Mouse (Mus musculus) liver, postnatal 0 days (tissue): ENCODE results near the gene Slc17a5. TPM values are rescaled to one million over a fixed set of nuclear protein-coding genes. Genes with fewer than 3 reads are reported as not detected.

Source experiments
- ATAC-seq: fragments of 200-750 bp; cut with Nextera tagmentation; 2 replicates; pipeline ENCODE4 v1.8.0; 2017; ENCODE audit warnings: mild to moderate bottlenecking, moderate library complexity
- DNase-seq: peaks from one replicate; pipeline ENCODE4 v3.0.0-alpha.2; 2016
- H3K27ac ChIP-seq: fragments of 300-500 bp; sonication (generic); 2 replicates; pipeline ENCODE4 v1.5.1; 2014; ENCODE audit warnings: antibody characterized with exemption, moderate library complexity, mild to moderate bottlenecking, low read depth
- H3K27me3 ChIP-seq: fragments of 300-500 bp; sonication (generic); 2 replicates; pipeline ENCODE4 v1.6.1; 2014; ENCODE audit warnings: low read length, control low read depth, mixed read lengths; ENCODE audit not compliant: insufficient read depth
- H3K36me3 ChIP-seq: fragments of 300-500 bp; sonication (generic); replicated peaks from 2 replicates; pipeline ENCODE4 v1.6.1; 2014; ENCODE audit warnings: mild to moderate bottlenecking, control low read depth, low read length, moderate library complexity, mixed read lengths; ENCODE audit not compliant: insufficient read depth
- H3K4me1 ChIP-seq: fragments of 300-500 bp; sonication (generic); 2 replicates; pipeline ENCODE4 v1.6.1; 2014; ENCODE audit warnings: antibody characterized with exemption, mild to moderate bottlenecking, control low read depth; ENCODE audit not compliant: insufficient read depth
- H3K4me2 ChIP-seq: fragments of 300-500 bp; sonication (generic); 2 replicates; pipeline ENCODE4 v1.6.1; 2014; ENCODE audit warnings: low read depth, mild to moderate bottlenecking, low read length, moderate library complexity, mixed read lengths
- H3K4me3 ChIP-seq: fragments of 300-500 bp; sonication (generic); 2 replicates; pipeline ENCODE4 v1.5.1; 2014; ENCODE audit warnings: low read depth, low read length
- H3K9ac ChIP-seq: fragments of 300-500 bp; sonication (generic); replicated peaks from 2 replicates; pipeline ENCODE4 v1.6.1; 2014; ENCODE audit warnings: mild to moderate bottlenecking, moderate library complexity
- H3K9me3 ChIP-seq: fragments of 300-500 bp; sonication (generic); 2 replicates; pipeline ENCODE4 v1.6.1; 2016; ENCODE audit warnings: mild to moderate bottlenecking, control low read depth, low read length, mixed read lengths
- CTCF ChIP-seq: sonication (generic); IDR thresholded peaks from 2 replicates; pipeline ENCODE4 v1.5.1; 2016; ENCODE audit warnings: antibody characterized with exemption, low read depth
- EP300 ChIP-seq: IDR thresholded peaks from 2 replicates; pipeline ENCODE4 v1.6.1; 2016; ENCODE audit warnings: antibody characterized with exemption, low read depth, mild to moderate bottlenecking
- WGBS: fragments of 180-500 bp; shearing (Covaris S2); extraction: QIAGEN DNeasy Blood & Tissue Kit; methylation state at CpG from one replicate; pipeline ENCODE4 v1.1.7; 2014; ENCODE audit not compliant: insufficient replicate concordance; 5-methylcytosine and 5-hydroxymethylcytosine counted together
- polyA plus RNA-seq: library from polyadenylated mRNA; unstranded; fragments of >200 nt; fragmentation: Nextera tagmentation; extraction: Ambion mirVana; gene quantifications from 2 replicates; pipeline ENCODE4 v1.2.1, GENCODE M21; 2015

Slc17a5 gene
- polyA plus RNA-seq, 1 experiment from 2014 or later, result 6.2 TPM

DNA sequence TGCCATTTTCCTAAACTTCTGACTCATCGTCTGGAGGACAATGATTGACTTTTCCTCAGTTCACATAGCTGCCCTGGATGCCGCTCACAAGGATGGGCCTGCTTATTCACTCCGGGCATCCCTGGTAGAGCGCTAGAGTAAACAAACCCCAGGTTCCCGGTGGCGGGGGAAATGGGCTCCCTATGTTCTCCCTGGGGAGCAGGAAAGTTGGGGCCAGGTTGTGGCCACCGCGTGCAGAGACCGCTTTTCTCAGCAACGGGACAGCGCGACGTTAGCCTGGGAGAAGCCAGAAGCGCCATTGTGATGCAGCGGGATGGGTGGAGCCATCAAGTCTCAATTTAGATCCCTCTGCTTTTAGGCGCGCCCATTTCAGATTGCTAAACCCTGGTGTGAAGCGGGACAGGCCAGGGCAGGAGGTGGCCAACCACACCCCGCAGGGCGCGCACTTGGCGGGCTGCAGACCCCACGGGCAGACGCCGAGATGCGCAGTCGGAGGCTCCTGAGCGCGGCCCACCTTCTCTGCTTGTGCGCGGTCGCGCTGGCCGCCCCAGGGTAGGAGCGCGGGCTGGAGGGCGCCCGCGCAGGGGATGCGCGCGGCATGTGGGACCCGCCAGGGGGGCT is 27.7 kb upstream of the Slc17a5 start, which contains the start of gene Cd109:
Gene Cd109, plus strand, starts transcription at position 146 of the 621 bp plus-strand sequence.
- DNase-seq (peak; percentile 19), ATAC-seq (no peak)
- 1% methylated on average over 36 of the region's 43 CpGs for WGBS

DNA sequence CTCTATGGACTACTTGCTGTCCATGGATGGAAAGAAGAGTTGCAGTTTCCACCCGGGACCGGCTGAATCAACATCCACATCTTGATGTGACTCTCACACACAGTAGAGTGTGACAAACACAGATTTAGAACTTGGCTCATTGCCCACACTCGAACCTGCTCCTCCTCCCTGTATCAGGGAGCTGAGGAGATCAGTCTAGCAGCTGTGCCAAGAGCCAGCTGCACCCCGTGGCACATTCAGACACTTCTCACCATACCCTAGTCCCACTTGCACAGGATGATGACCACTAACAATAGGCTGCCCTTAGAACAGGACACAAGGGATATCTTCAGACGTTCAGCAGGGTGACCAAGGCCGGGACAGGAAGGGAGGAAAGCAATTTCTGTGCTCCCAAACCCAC is 26.4 kb upstream of the Slc17a5 start:
- Histone ChIP-seq H3K27ac (no peak overlapping the region), H3K36me3 (no peaks in the 10 kb centered on the region), H3K9me3 (no peaks in the 10 kb centered on the region), H3K27me3 (peaks cover 32% of the 10 kb centered on the region), H3K4me1 (peaks cover 4% of the 10 kb centered on the region), H3K4me3 (no peak overlapping the region), H3K9ac (no peak overlapping the region), H3K4me2 (no peak overlapping the region)
- no peak for TF ChIP-seq EP300
- no peak for TF ChIP-seq CTCF
- ATAC-seq (no peak), DNase-seq (no peak)
- 43% methylated on average over 6 of the region's 6 CpGs for WGBS

More for the DNA sequence above, 27.7 kb upstream of the Slc17a5 start, which contains the start of gene Cd109:
- H3K9me3 ChIP-seq, result no peaks in the 10 kb centered on the region
- H3K27ac ChIP-seq, result no peak within 1 kb of the TSS
- no peak for TF ChIP-seq CTCF
- no peak for TF ChIP-seq EP300
- peaks cover 4% of the 10 kb centered on the region for H3K4me1 ChIP-seq
- no peak within 1 kb of the TSS for H3K9ac ChIP-seq
- H3K4me3 ChIP-seq, result peak within 1 kb of the TSS; percentile 42
- no peaks in the 10 kb centered on the region for H3K36me3 ChIP-seq
- H3K27me3 ChIP-seq, result peaks cover 35% of the 10 kb centered on the region
- H3K4me2 ChIP-seq, result peak within 1 kb of the TSS; percentile 68

DNA sequence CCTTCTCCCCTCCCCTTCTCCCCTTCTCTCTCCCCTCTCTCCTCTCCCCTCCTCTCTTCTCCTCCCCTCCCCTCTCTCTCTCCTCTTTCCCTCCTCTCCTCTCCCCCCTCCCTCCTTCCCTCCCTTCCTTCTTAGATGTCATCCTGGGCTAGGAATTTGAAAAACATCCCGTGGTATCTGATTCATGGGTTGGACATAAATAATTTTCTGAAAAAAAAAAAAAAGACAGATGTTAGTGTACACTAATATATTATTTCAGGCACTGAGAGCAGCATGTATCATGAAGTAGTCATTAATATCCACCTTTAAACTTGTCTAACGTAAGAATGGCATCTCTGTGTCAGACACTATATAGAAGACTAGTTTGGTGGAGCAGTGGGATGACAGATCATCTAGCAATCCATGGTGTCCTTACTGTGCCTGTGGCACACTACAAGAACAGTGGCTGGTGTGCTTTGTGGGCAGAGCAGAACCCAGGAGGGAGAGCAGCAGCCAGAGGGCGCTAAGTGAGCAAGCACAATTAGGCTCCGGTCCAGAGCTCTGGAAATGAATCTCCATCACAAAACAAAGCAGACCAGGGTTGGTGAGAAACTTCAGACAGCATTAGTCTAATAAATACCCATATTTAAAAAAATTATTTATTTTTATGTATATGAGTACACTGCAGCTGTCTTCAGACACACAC is 13.3 kb upstream of the Slc17a5 start:
- peak; percentile 49 for TF ChIP-seq CTCF
- TF ChIP-seq EP300, result no peak
- Histone ChIP-seq H3K4me3 (no peak overlapping the region), H3K4me1 (no peaks in the 10 kb centered on the region), H3K9me3 (no peaks in the 10 kb centered on the region), H3K36me3 (no peaks in the 10 kb centered on the region), H3K27me3 (no peaks in the 10 kb centered on the region), H3K27ac (no peak overlapping the region), H3K9ac (no peak overlapping the region), H3K4me2 (no peak overlapping the region)
- ATAC-seq, result no peak
- 61% methylated on average over 4 of the region's 4 CpGs for WGBS
- no peak for DNase-seq

DNA sequence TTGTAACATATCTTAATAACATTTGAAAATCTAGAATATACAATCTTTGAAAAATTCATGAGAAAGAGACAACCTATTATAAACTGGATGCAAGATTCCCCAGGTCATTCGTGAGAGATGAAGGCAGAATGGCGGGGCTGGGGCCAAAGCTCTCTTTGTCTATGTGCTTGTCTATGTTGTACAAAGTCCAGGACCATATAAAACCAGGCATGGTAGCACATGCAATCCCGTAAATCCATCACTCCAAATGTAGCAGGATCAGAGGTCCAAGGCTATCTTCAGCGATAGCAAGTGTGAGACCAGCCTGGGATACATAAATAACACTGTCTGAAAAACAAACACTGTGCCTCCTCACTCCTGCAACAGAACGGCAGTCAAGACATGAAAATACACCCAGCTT is 12.1 kb upstream of the Slc17a5 start:
- Histone ChIP-seq H3K9me3 (no peaks in the 10 kb centered on the region), H3K36me3 (no peaks in the 10 kb centered on the region), H3K27ac (no peak overlapping the region), H3K9ac (no peak overlapping the region), H3K4me2 (no peak overlapping the region), H3K27me3 (no peaks in the 10 kb centered on the region), H3K4me1 (no peaks in the 10 kb centered on the region), H3K4me3 (no peak overlapping the region)
- no peak for ATAC-seq
- TF ChIP-seq EP300 (no peak), CTCF (no peak)
- no peak for DNase-seq
- 69% methylated on average over 5 of the region's 5 CpGs for WGBS

DNA sequence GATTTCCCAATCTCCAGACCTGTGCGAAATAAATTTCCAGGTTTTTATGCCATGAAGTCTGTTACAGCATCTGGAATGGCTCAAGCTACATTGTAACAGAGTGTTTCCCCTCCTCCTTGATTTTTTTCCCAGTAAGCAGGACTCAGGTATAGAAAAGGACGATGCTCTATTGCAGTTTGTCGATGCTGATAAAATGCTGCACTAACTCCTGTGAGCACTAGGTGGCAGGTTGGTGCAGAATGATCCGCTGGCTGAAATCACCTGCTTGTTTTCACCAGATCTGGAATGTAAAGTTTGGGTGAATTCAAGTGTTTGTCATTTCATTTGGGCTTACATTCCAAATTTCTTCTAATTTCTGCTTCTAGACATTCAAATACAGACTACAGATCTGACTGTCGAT is 9.0 kb upstream of the Slc17a5 start:
- no peak for TF ChIP-seq EP300
- TF ChIP-seq CTCF, result peak; percentile 77
- no peak for ATAC-seq
- no peaks in the 10 kb centered on the region for H3K9me3 ChIP-seq

DNA sequence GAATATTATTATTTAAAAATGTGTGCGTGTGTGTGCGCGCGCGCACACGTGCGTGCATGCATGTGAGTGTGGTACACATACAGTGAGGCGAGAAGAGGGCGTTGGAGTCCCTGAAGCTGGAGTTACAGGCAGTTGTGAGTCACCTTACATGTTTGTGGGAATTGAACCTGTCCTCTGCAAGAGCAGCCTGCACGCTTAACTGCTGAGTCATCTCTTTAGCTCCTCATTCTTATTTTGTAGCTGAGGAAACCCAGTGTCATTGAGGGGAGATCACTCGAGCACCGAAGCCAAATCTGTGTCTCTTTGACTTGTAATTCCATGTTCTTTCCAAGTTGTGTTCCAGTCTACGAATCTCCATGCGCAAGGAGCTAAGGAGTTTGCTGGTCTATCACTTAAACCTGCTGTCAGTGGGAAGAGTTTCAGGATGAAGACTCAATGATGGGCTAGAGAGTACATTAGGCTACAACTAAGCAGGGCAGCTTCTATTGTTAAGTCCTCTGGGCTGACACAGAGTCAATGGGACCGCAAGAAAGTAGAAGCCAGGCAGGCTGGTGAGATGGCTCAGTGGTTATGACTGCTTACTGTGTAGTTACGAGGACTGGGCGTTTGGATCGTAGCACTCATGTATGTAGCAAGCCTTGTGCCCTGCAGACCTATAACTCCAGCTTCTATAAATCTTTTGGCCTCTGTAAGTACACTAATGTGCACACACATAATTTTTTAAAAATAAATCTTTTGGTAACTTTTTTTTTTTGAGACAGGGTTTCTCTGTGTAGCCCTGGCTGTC is 8.1 kb upstream of the Slc17a5 start:
- no peak overlapping the region for H3K4me3 ChIP-seq
- no peaks in the 10 kb centered on the region for H3K9me3 ChIP-seq
- ATAC-seq (no peak), DNase-seq (no peak)
- H3K36me3 ChIP-seq, result no peaks in the 10 kb centered on the region
- 82% methylated on average over 18 of the region's 18 CpGs for WGBS
- no peak overlapping the region for H3K9ac ChIP-seq
- H3K4me2 ChIP-seq, result no peak overlapping the region
- no peaks in the 10 kb centered on the region for H3K27me3 ChIP-seq
- no peaks in the 10 kb centered on the region for H3K4me1 ChIP-seq
- no peak overlapping the region for H3K27ac ChIP-seq
- TF ChIP-seq CTCF (no peak), EP300 (no peak)

More for the DNA sequence above, 9.0 kb upstream of the Slc17a5 start:
- no peaks in the 10 kb centered on the region for H3K36me3 ChIP-seq
- no peak overlapping the region for H3K4me3 ChIP-seq
- H3K27ac ChIP-seq, result no peak overlapping the region
- H3K4me1 ChIP-seq, result no peaks in the 10 kb centered on the region
- 4% methylated on average over 5 of the region's 5 CpGs for WGBS
- H3K27me3 ChIP-seq, result no peaks in the 10 kb centered on the region
- peak; percentile 36 for DNase-seq
- H3K4me2 ChIP-seq, result no peak overlapping the region
- no peak overlapping the region for H3K9ac ChIP-seq
